In the genomic region with DNA sequence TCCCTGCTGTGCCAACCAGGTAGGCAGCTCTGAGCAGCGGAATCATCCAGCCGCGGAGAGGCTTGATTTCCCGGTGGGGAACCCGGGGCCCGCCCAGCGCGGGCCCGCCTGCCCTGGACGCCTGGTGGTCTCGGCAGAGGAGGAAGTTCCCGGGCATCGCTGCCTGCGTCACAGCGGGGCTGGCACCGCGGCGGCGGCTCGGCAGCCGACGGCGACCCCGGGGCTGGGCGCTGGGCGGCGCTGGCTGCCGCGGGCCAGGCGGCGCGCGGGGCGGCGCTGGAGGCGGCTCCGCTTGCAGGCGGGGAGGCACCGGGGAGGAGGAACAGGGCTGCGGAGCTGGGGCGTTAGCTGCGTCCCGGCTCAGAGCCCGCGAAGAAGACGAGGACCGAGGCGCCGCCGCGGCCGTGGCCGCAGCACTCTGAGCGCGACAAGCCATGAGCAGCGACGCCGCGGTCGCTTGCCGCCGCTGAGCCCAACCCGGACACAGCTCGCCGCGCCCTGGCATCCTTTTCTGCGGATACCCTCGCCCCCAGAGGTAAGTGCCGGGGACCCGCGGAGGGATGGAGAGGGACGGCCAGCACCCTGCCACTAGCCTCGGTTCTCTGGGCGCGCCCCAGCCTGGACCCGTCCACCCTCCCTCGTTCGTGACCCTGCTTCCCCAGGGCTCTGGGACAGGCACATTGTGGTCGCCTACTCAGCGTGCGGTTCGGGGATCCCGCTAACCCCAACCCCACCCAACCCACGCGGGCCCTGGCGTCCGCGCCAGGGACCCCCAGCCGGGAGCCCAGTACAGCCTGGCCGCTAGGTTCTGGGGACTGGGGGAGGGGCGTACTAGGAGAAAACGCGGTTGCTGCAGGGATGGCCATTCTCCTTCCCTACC, we compare ENCODE assay signal across 8 mouse cellular contexts. TPM values are rescaled to one million over a fixed set of nuclear protein-coding genes. Genes with fewer than 3 reads are reported as not detected.
DNase-seq lines count a peak whose midpoint lies in the region.

A gene (plus strand): TSS at position 293 of the 880 bp plus-strand sequence.

- WGBS in hindbrain, embryonic 10.5 days = under 1% methylated on average over 93 of the region's 93 CpGs

- peak within 1 kb of the TSS; percentile 94 for H3K27ac ChIP-seq in hindbrain, embryonic 10.5 days

- DNase-seq in NIH3T3 (ENCODE audit: low read depth) = peak; percentile 91
- DNase-seq in cerebellum, adult 9-10 months = peak; percentile 48
- peak; percentile 60 to 86 for DNase-seq in frontal cortex, adult 2 months (ENCODE audit: extremely low spot score in 1 of 2, low spot score in 1 of 2)
- DNase-seq in hindbrain, embryonic 10.5 days (ENCODE audit: low spot score) = peak; percentile 83
- DNase-seq in layer of hippocampus, postnatal 25 days (ENCODE audit: extremely low spot score in 1 of 2, low spot score in 1 of 2) = peak; percentile 68 to 89
- DNase-seq in lung, postnatal 14 days = peak; percentile 88
- peak; percentile 91 for DNase-seq in ovary, postnatal 36 days (ENCODE audit: low spot score)
- DNase-seq in thymus, postnatal 14 days = peak; percentile 93

- H3K4me1 ChIP-seq in hindbrain, embryonic 10.5 days (replicated peaks) = peaks cover 34% of the 10 kb centered on the region

- H3K9me3 ChIP-seq in hindbrain, embryonic 10.5 days = no peaks in the 10 kb centered on the region

- 0 out of 2 replicates have a peak, but pooled peaks cover under 1% of the 10 kb centered on the region for H3K36me3 ChIP-seq in hindbrain, embryonic 10.5 days

- H3K4me3 ChIP-seq in hindbrain, embryonic 10.5 days = peak within 1 kb of the TSS; percentile 80

- peaks cover 4% of the 10 kb centered on the region; the same call in 1 of the 2 replicates for H3K27me3 ChIP-seq in hindbrain, embryonic 10.5 days (ENCODE audit: insufficient read depth, poor library complexity, severe bottlenecking)

RNA-seq across cellular contexts. Expression of the gene that starts here (rescaled TPM):
- polyA plus RNA-seq in frontal cortex, adult 2 months (2012; rRNA removed) = 8.5 and 9.2 TPM in 2 replicates
- 10.2 and 11.6 TPM in 2 replicates for polyA plus RNA-seq in hindbrain, embryonic 10.5 days (2016; fragmentation: Nextera tagmentation; extraction: Ambion mirVana)
- total RNA-seq in layer of hippocampus, postnatal 25 days (2021) = 10 to 100 TPM; 23.5 to 27.0 TPM

Comparison
In these comparisons a context has a peak if more than half of its experiments do, and no peak if none do; other contexts are left out.
1. Peak in every context shown above with its lines: DNase-seq, H3K4me3 ChIP-seq and H3K27ac ChIP-seq.